Mouse (Mus musculus) cortical plate, adult 2 months (tissue): ENCODE measurements around the gene Cept1.

Experiments used
- CTCF ChIP-seq: fragments of 200-500 bp; IDR thresholded peaks from 2 replicates; pipeline ENCODE4 v1.5.1; 2011; ENCODE audit warnings: mild to moderate bottlenecking, control low read depth, low read length; ENCODE audit not compliant: insufficient read depth; ENCODE audit errors: extremely low read depth
- POLR2A ChIP-seq: fragments of 200-500 bp; IDR thresholded peaks from 2 replicates; pipeline ENCODE4 v1.6.1; 2011; ENCODE audit warnings: mild to moderate bottlenecking, low read length, control low read depth; ENCODE audit not compliant: insufficient read depth; ENCODE audit errors: extremely low read depth

DNA sequence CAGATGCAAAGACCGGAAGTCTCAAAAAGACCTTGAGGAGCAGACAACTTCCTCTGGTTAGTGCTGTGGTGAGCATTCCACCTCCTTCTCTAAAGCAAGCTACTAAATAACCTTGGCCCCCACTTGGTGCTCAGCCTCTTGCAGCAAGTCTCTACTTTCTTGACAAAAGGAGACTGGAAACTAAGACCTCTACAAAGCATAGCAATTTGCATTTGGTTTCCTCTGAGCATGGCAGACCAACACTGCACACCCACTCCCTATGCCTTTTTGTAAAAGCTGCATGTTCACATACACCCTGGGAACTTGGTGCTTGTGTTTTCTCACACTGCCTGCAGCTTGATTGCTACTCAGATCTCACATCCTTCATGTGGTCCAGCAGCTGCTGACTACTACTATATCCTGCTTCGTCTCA, 85.5 kb downstream of the Cept1 start:
- TF ChIP-seq CTCF (no peak), POLR2A (no peak)
